Mouse (Mus musculus) ES-E14 (cell line): ENCODE measurements around the gene Zfand3. TPM values are rescaled to one million over a fixed set of nuclear protein-coding genes. Genes with fewer than 3 reads are reported as not detected.

Source experiments
- DNase-seq: peaks from one replicate; pipeline ENCODE4 v3.0.0-alpha.2; 2013; ENCODE audit warnings: low read depth, low spot score
- H3K27ac ChIP-seq: 2 replicates; pipeline ENCODE4 v1.5.1; 2012; ENCODE audit warnings: low read depth, mild to moderate bottlenecking, low read length, moderate library complexity, mixed read lengths; ENCODE audit not compliant: poor library complexity, insufficient read depth, severe bottlenecking
- H3K36me3 ChIP-seq: 2 replicates; pipeline ENCODE4 v1.6.1; 2012; ENCODE audit warnings: mild to moderate bottlenecking, low read length, moderate library complexity, mixed read lengths; ENCODE audit not compliant: control insufficient read depth, poor library complexity, insufficient read depth, severe bottlenecking
- H3K4me1 ChIP-seq, 2 experiments: fragments of 150-350 bp in 1 of 2; sonication (generic) in 1 of 2; 2 replicates each; pipeline ENCODE4 v1.6.1; 2012; ENCODE audit warnings: low read length in 2 of 2, mild to moderate bottlenecking in 1 of 2, mixed read lengths in 1 of 2; ENCODE audit not compliant: control insufficient read depth in 2 of 2, insufficient read depth in 2 of 2, poor library complexity in 1 of 2
- H3K4me3 ChIP-seq, 2 experiments: fragments of 150-350 bp in 1 of 2; sonication (generic) in 1 of 2; 2 replicates each; pipeline ENCODE4 v1.5.1; 2012; ENCODE audit warnings: low read length in 2 of 2, low read depth in 1 of 2, mild to moderate bottlenecking in 1 of 2, mixed read lengths in 1 of 2; ENCODE audit not compliant: insufficient read depth in 1 of 2, poor library complexity in 1 of 2, severe bottlenecking in 1 of 2
- H3K9ac ChIP-seq: 2 replicates; pipeline ENCODE4 v1.6.1; 2012; ENCODE audit warnings: low read depth, mild to moderate bottlenecking, low read length, mixed read lengths; ENCODE audit not compliant: poor library complexity, insufficient read depth, severe bottlenecking
- H3K9me3 ChIP-seq: fragments of 150-350 bp; sonication (generic); 2 replicates; pipeline ENCODE4 v1.6.1; 2012; ENCODE audit warnings: low read depth, mild to moderate bottlenecking, low read length; ENCODE audit not compliant: control insufficient read depth, insufficient read depth
- CHD2 ChIP-seq: IDR thresholded peaks from 2 replicates; pipeline ENCODE4 v1.6.1; 2014; ENCODE audit warnings: mild to moderate bottlenecking, low read depth, low read length, inconsistent platforms
- HCFC1 ChIP-seq: IDR thresholded peaks from 2 replicates; pipeline ENCODE4 v1.6.1; 2012; ENCODE audit warnings: low read length, inconsistent platforms, borderline replicate concordance; ENCODE audit not compliant: insufficient read depth
- MAFK ChIP-seq: IDR thresholded peaks from 2 replicates; pipeline ENCODE4 v1.6.1; 2014; ENCODE audit warnings: mild to moderate bottlenecking, low read depth, low read length, inconsistent platforms; ENCODE audit not compliant: insufficient read depth
- ZC3H11A ChIP-seq: IDR thresholded peaks from 2 replicates; pipeline ENCODE4 v1.6.1; 2012; ENCODE audit warnings: low read depth, mild to moderate bottlenecking, inconsistent platforms, low read length, borderline replicate concordance
- ZNF384 ChIP-seq: IDR thresholded peaks from 2 replicates; pipeline ENCODE4 v1.6.1; 2012; ENCODE audit warnings: low read depth, low read length, inconsistent platforms
- in situ Hi-C, 2 experiments: fragments of 600-800 bp; cut with MboI; formaldehyde crosslinking; loops; one replicate each; pipeline ENCODE4 v1.15.1; 2025; ENCODE audit warnings: low sequenced_read_pairs in 2 of 2, inconsistent platforms in 1 of 2; ENCODE audit not compliant: unreplicated experiment in 2 of 2
- total RNA-seq: library from RNA; depleted of rRNA; stranded (reverse); fragments of 300-350 nt; gene quantifications from 2 replicates; pipeline ENCODE4 v1.2.3, GENCODE M21; 2012

Gene Zfand3
- total RNA-seq, 1 experiment, result 43.3 TPM

DNA sequence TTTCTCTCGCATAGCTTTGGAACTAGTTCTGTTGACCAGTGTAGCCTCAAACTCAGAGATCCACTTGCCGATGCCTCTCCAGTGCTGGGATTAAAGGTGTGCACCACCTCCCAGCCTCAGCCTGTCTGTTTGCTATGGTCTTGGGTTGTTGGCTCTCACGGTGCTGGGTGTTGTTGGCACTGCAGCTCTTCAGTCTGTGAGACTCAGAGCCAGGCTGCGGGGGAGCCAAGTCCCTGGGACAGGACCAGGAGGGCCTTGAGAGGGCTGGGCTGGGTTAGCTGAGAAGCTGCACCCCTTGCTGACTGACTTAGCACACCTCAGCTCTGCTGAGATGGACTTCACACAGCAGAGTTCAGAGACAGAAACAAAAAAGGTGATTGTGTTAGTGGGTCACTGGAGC, 195.8 kb downstream of the Zfand3 start:
- no peak for TF ChIP-seq ZC3H11A
- no peak for TF ChIP-seq ZNF384
- no peak for TF ChIP-seq MAFK
- no peak for TF ChIP-seq CHD2
- TF ChIP-seq HCFC1, result no peak
- Histone ChIP-seq H3K9ac (no peak overlapping the region), H3K36me3 (peaks cover 3% of the 10 kb centered on the region; the same call in 1 of the 2 replicates), H3K9me3 (no peaks in the 10 kb centered on the region), H3K27ac (no peak overlapping the region), H3K4me1 (peaks cover 4 to 15% of the 10 kb centered on the region in 2 experiments; a peak in 3 of 4 replicates), H3K4me3 (no peak overlapping the region)
- no peak for DNase-seq
- in situ Hi-C loops, result no loop called here

DNA sequence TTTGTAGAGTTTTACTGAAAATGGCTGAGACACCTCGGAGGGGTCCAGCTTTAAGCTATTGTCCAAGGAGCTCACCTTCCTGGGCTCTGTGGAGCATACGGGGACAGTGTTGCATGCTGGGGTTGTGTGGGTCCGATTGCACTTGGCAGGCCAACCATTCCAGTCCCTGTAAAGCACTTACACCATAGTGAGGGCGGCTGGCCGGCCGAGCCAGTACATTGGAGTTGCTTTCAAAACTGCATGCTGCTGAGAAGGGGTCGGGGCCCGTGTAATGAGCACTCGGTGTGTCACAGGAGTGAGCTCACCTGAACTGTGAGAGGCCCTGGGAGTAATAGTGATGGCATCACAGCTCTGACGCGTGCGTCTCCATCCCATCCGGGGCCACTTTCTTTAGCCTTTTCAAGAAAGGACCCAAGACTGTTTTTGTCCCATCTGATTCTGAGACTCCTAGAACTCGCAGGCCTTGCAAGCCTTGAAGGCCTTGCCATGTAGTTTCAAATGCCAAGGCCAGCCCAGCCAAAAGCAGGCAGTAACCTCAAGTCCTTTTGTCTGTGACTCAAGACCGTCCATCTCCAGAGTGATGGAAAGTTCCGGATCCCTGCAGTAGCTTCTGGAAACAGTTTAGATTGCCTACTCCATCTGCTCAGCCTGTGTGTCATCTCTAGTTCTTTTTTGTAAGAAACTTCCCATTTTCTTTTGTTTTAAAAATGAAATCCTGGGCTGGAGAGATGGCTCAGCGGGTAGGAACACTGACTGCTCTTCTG, 200.7 kb downstream of the Zfand3 start:
- H3K4me3 ChIP-seq, result no peak overlapping the region
- H3K36me3 ChIP-seq, result peaks cover 7% of the 10 kb centered on the region; the same call in 1 of the 2 replicates
- DNase-seq, result no peak
- H3K4me1 ChIP-seq, result peaks cover 4 to 22% of the 10 kb centered on the region in 2 experiments; a peak in 3 of 4 replicates
- TF ChIP-seq ZNF384 (no peak), CHD2 (no peak), HCFC1 (no peak), MAFK (no peak), ZC3H11A (no peak)
- in situ Hi-C loops, result no loop called here
- no peaks in the 10 kb centered on the region for H3K9me3 ChIP-seq
- no peak overlapping the region for H3K27ac ChIP-seq
- no peak overlapping the region for H3K9ac ChIP-seq

DNA sequence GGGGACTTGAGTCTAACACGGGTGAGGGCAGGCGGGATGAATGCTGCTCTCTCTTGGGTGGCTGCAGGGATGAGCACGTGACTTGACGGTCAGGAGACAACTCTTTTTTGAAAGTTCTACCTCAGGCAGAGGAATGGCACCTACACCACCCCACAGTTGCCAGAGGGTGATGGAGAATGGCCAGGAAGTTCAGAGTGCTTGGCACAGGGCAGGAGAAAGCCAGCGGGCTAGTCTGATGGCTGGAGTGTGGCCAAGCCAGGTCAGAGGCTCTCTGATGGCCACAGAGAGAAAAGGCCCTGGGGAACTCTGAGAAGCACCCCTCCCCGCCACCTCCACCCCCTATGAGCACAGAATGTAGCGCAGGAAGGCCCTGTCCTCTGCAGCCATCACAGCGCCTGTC, 205.7 kb downstream of the Zfand3 start:
- H3K36me3 ChIP-seq, result peaks cover 13% of the 10 kb centered on the region; the same call in 1 of the 2 replicates
- H3K27ac ChIP-seq, result no peak overlapping the region
- no peak for DNase-seq
- H3K4me1 ChIP-seq, result peaks cover 0 to 7% of the 10 kb centered on the region in 2 experiments; a peak in 1 of 4 replicates
- no peaks in the 10 kb centered on the region for H3K9me3 ChIP-seq
- no peak for TF ChIP-seq HCFC1
- no peak for TF ChIP-seq ZC3H11A
- TF ChIP-seq MAFK, result no peak
- no peak for TF ChIP-seq ZNF384
- no peak for TF ChIP-seq CHD2
- no peak overlapping the region for H3K9ac ChIP-seq
- no peak overlapping the region for H3K4me3 ChIP-seq
- in situ Hi-C loops, result no loop called here

DNA sequence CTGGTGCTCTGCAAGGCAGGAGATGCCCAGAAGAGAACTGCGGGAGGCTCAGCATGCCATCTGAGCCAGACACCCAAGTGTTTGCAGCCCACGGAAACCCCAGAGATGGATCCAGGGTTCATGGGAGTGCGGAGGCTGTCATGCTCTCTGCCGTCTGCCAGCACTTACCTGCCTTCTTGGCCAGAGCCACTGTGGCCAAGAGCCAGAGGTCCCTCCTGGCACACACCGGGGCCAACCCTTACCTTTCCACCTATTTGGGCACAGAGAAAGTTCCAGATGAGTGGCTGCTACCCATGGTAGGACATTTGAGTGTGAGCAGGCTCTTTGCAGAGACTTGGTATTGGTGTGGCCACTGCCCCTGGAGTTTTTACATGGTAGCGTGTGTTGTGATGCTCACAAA, 206.4 kb downstream of the Zfand3 start:
- peaks cover 0 to 6% of the 10 kb centered on the region in 2 experiments; a peak in 1 of 4 replicates for H3K4me1 ChIP-seq
- TF ChIP-seq MAFK, result no peak
- TF ChIP-seq ZNF384, result no peak
- no peak for TF ChIP-seq HCFC1
- no peak for TF ChIP-seq ZC3H11A
- TF ChIP-seq CHD2, result no peak
- H3K27ac ChIP-seq, result no peak overlapping the region
- DNase-seq, result no peak
- no peaks in the 10 kb centered on the region for H3K9me3 ChIP-seq
- H3K9ac ChIP-seq, result no peak overlapping the region
- H3K36me3 ChIP-seq, result peaks cover 13% of the 10 kb centered on the region; the same call in 1 of the 2 replicates
- in situ Hi-C loops, result no loop called here
- no peak overlapping the region for H3K4me3 ChIP-seq

DNA sequence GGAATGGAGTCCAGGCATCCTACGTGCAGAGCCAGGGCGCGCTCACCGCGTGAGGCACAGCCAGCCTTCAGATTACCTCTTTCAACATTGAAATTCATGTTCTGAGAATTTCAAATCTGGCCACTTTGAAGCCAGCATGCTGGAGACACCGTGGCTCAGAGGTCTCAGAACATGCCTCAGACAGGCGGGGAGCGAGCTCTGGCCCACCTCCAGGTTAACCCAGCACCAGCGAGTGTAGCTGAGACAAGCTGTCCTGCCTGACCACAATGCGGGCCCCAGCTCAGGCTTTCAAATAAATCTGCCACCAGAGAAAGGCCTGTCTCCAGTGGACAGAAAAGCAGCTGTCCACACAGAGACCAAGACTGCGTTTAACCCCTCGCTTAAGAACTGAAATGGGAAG, 208.1 kb downstream of the Zfand3 start:
- H3K9me3 ChIP-seq, result no peaks in the 10 kb centered on the region
- in situ Hi-C loops, result no loop called here
- peaks cover 13% of the 10 kb centered on the region; the same call in 1 of the 2 replicates for H3K36me3 ChIP-seq
- H3K4me3 ChIP-seq, result no peak overlapping the region
- no peak overlapping the region for H3K27ac ChIP-seq
- H3K9ac ChIP-seq, result no peak overlapping the region
- no peaks in the 10 kb centered on the region for H3K4me1 ChIP-seq
- TF ChIP-seq MAFK, result no peak
- no peak for TF ChIP-seq ZC3H11A
- TF ChIP-seq HCFC1, result no peak
- TF ChIP-seq ZNF384, result no peak
- no peak for TF ChIP-seq CHD2
- DNase-seq, result no peak
